Mouse (Mus musculus): ENCODE measurements at regions not wholly inside any gene's neighbourhood (a gene's known extent, or its start where the extent isn't known, plus 50 kb on each side); places are given as distances from the start of the nearest gene placed in this dataset.

- Histone ChIP-seq H3K4me2 (ENCODE audit: low read depth, low read length) (no peak overlapping the region), H3K4me3 (ENCODE audit: low read depth, low read length) (no peak overlapping the region), H3K9ac (ENCODE audit: low read depth, low read length) (no peak overlapping the region), H3K27me3 (ENCODE audit: control insufficient read depth, insufficient read depth, low read depth, low read length) (no peaks in the 10 kb centered on the region), H3K27ac (ENCODE audit: low read length) (no peak overlapping the region), H3K36me3 (ENCODE audit: control insufficient read depth, insufficient read depth) (no peaks in the 10 kb centered on the region), H3K4me1 (ENCODE audit: control insufficient read depth, low read depth, low read length) (no peaks in the 10 kb centered on the region), H3K9me3 (replicated peaks; ENCODE audit: control insufficient read depth, low read length) (no peaks in the 10 kb centered on the region)
- ATAC-seq (ENCODE audit: low read depth) = no peak
- 42% methylated on average over 1 of the region's 1 CpGs for WGBS (ENCODE audit: insufficient replicate concordance)
Observed at GRCm38 (mm10) chr7:125131968-125132367, 312.5 kb upstream of the Kdm8 start.

GRCm38 (mm10) chr7:125138607-125139006 is 305.9 kb upstream of the Kdm8 start:
- no peak overlapping the region for H3K4me3 ChIP-seq (ENCODE audit: low read depth, low read length)
- 16% methylated on average over 3 of the region's 3 CpGs for WGBS (ENCODE audit: insufficient replicate concordance)
- H3K27ac ChIP-seq (ENCODE audit: low read length) = no peak overlapping the region
- H3K4me1 ChIP-seq (ENCODE audit: control insufficient read depth, low read depth, low read length) = no peaks in the 10 kb centered on the region
- ATAC-seq (ENCODE audit: low read depth) = no peak
- no peak overlapping the region for H3K4me2 ChIP-seq (ENCODE audit: low read depth, low read length)
- H3K9me3 ChIP-seq (replicated peaks; ENCODE audit: control insufficient read depth, low read length) = no peaks in the 10 kb centered on the region
- no peaks in the 10 kb centered on the region for H3K36me3 ChIP-seq (ENCODE audit: control insufficient read depth, insufficient read depth)
- no peaks in the 10 kb centered on the region for H3K27me3 ChIP-seq (ENCODE audit: control insufficient read depth, insufficient read depth, low read depth, low read length)
- no peak overlapping the region for H3K9ac ChIP-seq (ENCODE audit: low read depth, low read length)

- Histone ChIP-seq H3K27ac (ENCODE audit: low read length) (no peak overlapping the region), H3K27me3 (ENCODE audit: control insufficient read depth, insufficient read depth, low read depth, low read length) (no peaks in the 10 kb centered on the region), H3K4me2 (ENCODE audit: low read depth, low read length) (no peak overlapping the region), H3K4me3 (ENCODE audit: low read depth, low read length) (no peak overlapping the region), H3K9me3 (replicated peaks; ENCODE audit: control insufficient read depth, low read length) (no peaks in the 10 kb centered on the region), H3K4me1 (ENCODE audit: control insufficient read depth, low read depth, low read length) (no peaks in the 10 kb centered on the region), H3K36me3 (ENCODE audit: control insufficient read depth, insufficient read depth) (no peaks in the 10 kb centered on the region), H3K9ac (ENCODE audit: low read depth, low read length) (no peak overlapping the region)
- WGBS (ENCODE audit: insufficient replicate concordance) = 27% methylated on average over 2 of the region's 2 CpGs
- ATAC-seq (ENCODE audit: low read depth) = no peak
Observed at GRCm38 (mm10) chr7:125139196-125139595, 305.3 kb upstream of the Kdm8 start.

GRCm38 (mm10) chr7:125140854-125141253 is 303.6 kb upstream of the Kdm8 start:
- no peaks in the 10 kb centered on the region for H3K36me3 ChIP-seq (ENCODE audit: control insufficient read depth, insufficient read depth)
- 54% methylated on average over 3 of the region's 3 CpGs for WGBS (ENCODE audit: insufficient replicate concordance)
- H3K27me3 ChIP-seq (ENCODE audit: control insufficient read depth, insufficient read depth, low read depth, low read length) = no peaks in the 10 kb centered on the region
- no peak overlapping the region for H3K27ac ChIP-seq (ENCODE audit: low read length)
- no peak for ATAC-seq (ENCODE audit: low read depth)
- H3K4me1 ChIP-seq (ENCODE audit: control insufficient read depth, low read depth, low read length) = no peaks in the 10 kb centered on the region
- H3K9me3 ChIP-seq (replicated peaks; ENCODE audit: control insufficient read depth, low read length) = no peaks in the 10 kb centered on the region
- H3K4me2 ChIP-seq (ENCODE audit: low read depth, low read length) = no peak overlapping the region
- H3K9ac ChIP-seq (ENCODE audit: low read depth, low read length) = no peak overlapping the region
- H3K4me3 ChIP-seq (ENCODE audit: low read depth, low read length) = no peak overlapping the region

GRCm38 (mm10) chr7:125141864-125142263 is 302.6 kb upstream of the Kdm8 start:
- H3K4me1 ChIP-seq (ENCODE audit: control insufficient read depth, low read depth, low read length) = no peaks in the 10 kb centered on the region
- no peak overlapping the region for H3K4me2 ChIP-seq (ENCODE audit: low read depth, low read length)
- H3K4me3 ChIP-seq (ENCODE audit: low read depth, low read length) = no peak overlapping the region
- ATAC-seq (ENCODE audit: low read depth) = no peak
- H3K27ac ChIP-seq (ENCODE audit: low read length) = no peak overlapping the region
- 67% methylated on average over 1 of the region's 1 CpGs for WGBS (ENCODE audit: insufficient replicate concordance)
- no peaks in the 10 kb centered on the region for H3K9me3 ChIP-seq (replicated peaks; ENCODE audit: control insufficient read depth, low read length)
- H3K27me3 ChIP-seq (ENCODE audit: control insufficient read depth, insufficient read depth, low read depth, low read length) = no peaks in the 10 kb centered on the region
- no peaks in the 10 kb centered on the region for H3K36me3 ChIP-seq (ENCODE audit: control insufficient read depth, insufficient read depth)
- no peak overlapping the region for H3K9ac ChIP-seq (ENCODE audit: low read depth, low read length)

GRCm38 (mm10) chr7:125146025-125146424 is 298.5 kb upstream of the Kdm8 start:
- H3K36me3 ChIP-seq (ENCODE audit: control insufficient read depth, insufficient read depth) = no peaks in the 10 kb centered on the region
- no peak overlapping the region for H3K9ac ChIP-seq (ENCODE audit: low read depth, low read length)
- no peak for ATAC-seq (ENCODE audit: low read depth)
- H3K27ac ChIP-seq (ENCODE audit: low read length) = no peak overlapping the region
- no peaks in the 10 kb centered on the region for H3K27me3 ChIP-seq (ENCODE audit: control insufficient read depth, insufficient read depth, low read depth, low read length)
- H3K4me2 ChIP-seq (ENCODE audit: low read depth, low read length) = no peak overlapping the region
- no peak overlapping the region for H3K4me3 ChIP-seq (ENCODE audit: low read depth, low read length)
- WGBS (ENCODE audit: insufficient replicate concordance) = 15% methylated on average over 9 of the region's 9 CpGs
- no peaks in the 10 kb centered on the region for H3K4me1 ChIP-seq (ENCODE audit: control insufficient read depth, low read depth, low read length)
- H3K9me3 ChIP-seq (replicated peaks; ENCODE audit: control insufficient read depth, low read length) = no peaks in the 10 kb centered on the region

GRCm38 (mm10) chr7:125149151-125149550 is 295.3 kb upstream of the Kdm8 start:
- Histone ChIP-seq H3K4me2 (ENCODE audit: low read depth, low read length) (no peak overlapping the region), H3K4me1 (ENCODE audit: control insufficient read depth, low read depth, low read length) (no peaks in the 10 kb centered on the region), H3K27me3 (ENCODE audit: control insufficient read depth, insufficient read depth, low read depth, low read length) (no peaks in the 10 kb centered on the region), H3K4me3 (ENCODE audit: low read depth, low read length) (no peak overlapping the region), H3K9me3 (replicated peaks; ENCODE audit: control insufficient read depth, low read length) (no peaks in the 10 kb centered on the region), H3K36me3 (ENCODE audit: control insufficient read depth, insufficient read depth) (no peaks in the 10 kb centered on the region), H3K27ac (ENCODE audit: low read length) (no peak overlapping the region), H3K9ac (ENCODE audit: low read depth, low read length) (no peak overlapping the region)
- 62% methylated on average over 2 of the region's 2 CpGs for WGBS (ENCODE audit: insufficient replicate concordance)
- ATAC-seq (ENCODE audit: low read depth) = no peak

GRCm38 (mm10) chr7:125149740-125150139 is 294.7 kb upstream of the Kdm8 start:
- no peaks in the 10 kb centered on the region for H3K9me3 ChIP-seq (replicated peaks; ENCODE audit: control insufficient read depth, low read length)
- H3K27ac ChIP-seq (ENCODE audit: low read length) = no peak overlapping the region
- H3K4me2 ChIP-seq (ENCODE audit: low read depth, low read length) = no peak overlapping the region
- H3K36me3 ChIP-seq (ENCODE audit: control insufficient read depth, insufficient read depth) = no peaks in the 10 kb centered on the region
- no peak for ATAC-seq (ENCODE audit: low read depth)
- no peak overlapping the region for H3K4me3 ChIP-seq (ENCODE audit: low read depth, low read length)
- 22% methylated on average over 1 of the region's 1 CpGs for WGBS (ENCODE audit: insufficient replicate concordance)
- H3K4me1 ChIP-seq (ENCODE audit: control insufficient read depth, low read depth, low read length) = no peaks in the 10 kb centered on the region
- no peaks in the 10 kb centered on the region for H3K27me3 ChIP-seq (ENCODE audit: control insufficient read depth, insufficient read depth, low read depth, low read length)
- H3K9ac ChIP-seq (ENCODE audit: low read depth, low read length) = no peak overlapping the region

- H3K4me1 ChIP-seq (ENCODE audit: control insufficient read depth, low read depth, low read length) = no peaks in the 10 kb centered on the region
- no peaks in the 10 kb centered on the region for H3K27me3 ChIP-seq (ENCODE audit: control insufficient read depth, insufficient read depth, low read depth, low read length)
- ATAC-seq (ENCODE audit: low read depth) = no peak
- 57% methylated on average over 5 of the region's 5 CpGs for WGBS (ENCODE audit: insufficient replicate concordance)
- H3K4me3 ChIP-seq (ENCODE audit: low read depth, low read length) = no peak overlapping the region
- H3K27ac ChIP-seq (ENCODE audit: low read length) = no peak overlapping the region
- H3K9ac ChIP-seq (ENCODE audit: low read depth, low read length) = no peak overlapping the region
- no peaks in the 10 kb centered on the region for H3K36me3 ChIP-seq (ENCODE audit: control insufficient read depth, insufficient read depth)
- no peaks in the 10 kb centered on the region for H3K9me3 ChIP-seq (replicated peaks; ENCODE audit: control insufficient read depth, low read length)
- H3K4me2 ChIP-seq (ENCODE audit: low read depth, low read length) = no peak overlapping the region
Observed at GRCm38 (mm10) chr7:125152281-125152680, 292.2 kb upstream of the Kdm8 start.

GRCm38 (mm10) chr7:125155291-125155690 is 289.2 kb upstream of the Kdm8 start:
- no peak overlapping the region for H3K4me3 ChIP-seq (ENCODE audit: low read depth, low read length)
- no peaks in the 10 kb centered on the region for H3K9me3 ChIP-seq (replicated peaks; ENCODE audit: control insufficient read depth, low read length)
- no peaks in the 10 kb centered on the region for H3K27me3 ChIP-seq (ENCODE audit: control insufficient read depth, insufficient read depth, low read depth, low read length)
- no peaks in the 10 kb centered on the region for H3K36me3 ChIP-seq (ENCODE audit: control insufficient read depth, insufficient read depth)
- WGBS (ENCODE audit: insufficient replicate concordance) = 34% methylated on average over 2 of the region's 2 CpGs
- H3K9ac ChIP-seq (ENCODE audit: low read depth, low read length) = no peak overlapping the region
- no peaks in the 10 kb centered on the region for H3K4me1 ChIP-seq (ENCODE audit: control insufficient read depth, low read depth, low read length)
- no peak overlapping the region for H3K27ac ChIP-seq (ENCODE audit: low read length)
- no peak overlapping the region for H3K4me2 ChIP-seq (ENCODE audit: low read depth, low read length)
- ATAC-seq (ENCODE audit: low read depth) = no peak

All from liver, embryonic 16.5 days (tissue).